Mouse (Mus musculus) lung, postnatal 25 days (tissue): ENCODE results near the gene Tas2r143.

Experiments used
- DNase-seq: peaks from one replicate; pipeline ENCODE4 v3.0.0; 2022; ENCODE audit warnings: low spot score

The Tas2r143 gene

GRCm38 (mm10) chr6:42399938-42400337 is at the start of gene Tas2r143:
TSS of gene Tas2r143 (plus strand) at chr6:42400238.
- DNase-seq = no peak

GRCm38 (mm10) chr6:42350968-42351775 is 48.9 kb upstream of the Tas2r143 start:
- no peak for DNase-seq

- peak; percentile 53 for DNase-seq
Observed at GRCm38 (mm10) chr6:42351776-42352485, 48.1 kb upstream of the Tas2r143 start.

GRCm38 (mm10) chr6:42352486-42352846 is 47.6 kb upstream of the Tas2r143 start:
- no peak for DNase-seq

GRCm38 (mm10) chr6:42353180-42353579 is 46.9 kb upstream of the Tas2r143 start:
- peak; percentile 58 for DNase-seq

- peak; percentile 43 for DNase-seq
Observed at GRCm38 (mm10) chr6:42354076-42355019, 45.7 kb upstream of the Tas2r143 start.

GRCm38 (mm10) chr6:42355366-42355765 is 44.7 kb upstream of the Tas2r143 start:
- no peak for DNase-seq

GRCm38 (mm10) chr6:42355794-42356600 is 44.0 kb upstream of the Tas2r143 start:
- no peak for DNase-seq

- no peak for DNase-seq
Observed at GRCm38 (mm10) chr6:42356913-42357312, 43.1 kb upstream of the Tas2r143 start.

- no peak for DNase-seq
Observed at GRCm38 (mm10) chr6:42357901-42358300, 42.1 kb upstream of the Tas2r143 start.

GRCm38 (mm10) chr6:42358901-42359300 is 41.1 kb upstream of the Tas2r143 start:
- no peak for DNase-seq

GRCm38 (mm10) chr6:42359364-42360147 is 40.5 kb upstream of the Tas2r143 start:
- DNase-seq = no peak

- no peak for DNase-seq
Observed at GRCm38 (mm10) chr6:42360231-42360840, 39.7 kb upstream of the Tas2r143 start.

- no peak for DNase-seq
Observed at GRCm38 (mm10) chr6:42361041-42361895, 38.8 kb upstream of the Tas2r143 start.

- DNase-seq = no peak
Observed at GRCm38 (mm10) chr6:42362074-42362473, 38.0 kb upstream of the Tas2r143 start.

GRCm38 (mm10) chr6:42362497-42362896 is 37.5 kb upstream of the Tas2r143 start:
- no peak for DNase-seq

- DNase-seq = peak; percentile 56
Observed at GRCm38 (mm10) chr6:42362974-42363373, 37.1 kb upstream of the Tas2r143 start.

- no peak for DNase-seq
Observed at GRCm38 (mm10) chr6:42364066-42364465, 36.0 kb upstream of the Tas2r143 start.

GRCm38 (mm10) chr6:42364607-42365006 is 35.4 kb upstream of the Tas2r143 start:
- DNase-seq = no peak
